Mouse (Mus musculus) hindbrain, postnatal 0 days (tissue): ENCODE results near the gene Eci1. TPM values are rescaled to one million over a fixed set of nuclear protein-coding genes. Genes with fewer than 3 reads are reported as not detected.

Experiments used
- ATAC-seq: fragments of 200-750 bp; cut with Nextera tagmentation; 2 replicates; pipeline ENCODE4 v1.8.0; 2017; ENCODE audit warnings: mild to moderate bottlenecking, moderate TSS enrichment, moderate library complexity
- DNase-seq: peaks from one replicate; pipeline ENCODE4 v3.0.0-alpha.2; 2015; ENCODE audit warnings: low spot score
- H3K27ac ChIP-seq: fragments of 300-500 bp; sonication (generic); 2 replicates; pipeline ENCODE4 v1.5.1; 2014; ENCODE audit warnings: mild to moderate bottlenecking
- H3K27me3 ChIP-seq: fragments of 300-500 bp; sonication (generic); 2 replicates; pipeline ENCODE4 v1.6.1; 2014; ENCODE audit warnings: low read length, mixed read lengths; ENCODE audit not compliant: insufficient read depth
- H3K36me3 ChIP-seq: fragments of 300-500 bp; sonication (generic); 2 replicates; pipeline ENCODE4 v1.6.1; 2014; ENCODE audit warnings: low read length, mixed read lengths; ENCODE audit not compliant: insufficient read depth
- H3K4me1 ChIP-seq: fragments of 300-500 bp; sonication (generic); 2 replicates; pipeline ENCODE4 v1.6.1; 2014; ENCODE audit warnings: antibody characterized with exemption, low read length, mixed read lengths; ENCODE audit not compliant: insufficient read depth
- H3K4me2 ChIP-seq: fragments of 300-500 bp; sonication (generic); 2 replicates; pipeline ENCODE4 v1.6.1; 2014; ENCODE audit warnings: low read depth, mild to moderate bottlenecking, low read length, moderate library complexity, mixed read lengths
- H3K4me3 ChIP-seq: fragments of 300-500 bp; sonication (generic); 2 replicates; pipeline ENCODE4 v1.5.1; 2014; ENCODE audit warnings: low read length
- H3K9ac ChIP-seq: fragments of 300-500 bp; sonication (generic); replicated peaks from 2 replicates; pipeline ENCODE4 v1.6.1; 2014; ENCODE audit warnings: mild to moderate bottlenecking, low read length, moderate library complexity, mixed read lengths
- H3K9me3 ChIP-seq: fragments of 300-500 bp; sonication (generic); 2 replicates; pipeline ENCODE4 v1.6.1; 2016; ENCODE audit warnings: low read length, mixed read lengths
- CTCF ChIP-seq: IDR thresholded peaks from 2 replicates; pipeline ENCODE4 v1.5.1; 2016; ENCODE audit warnings: antibody characterized with exemption, control low read depth, low read depth
- WGBS: fragments of 180-500 bp; shearing (Covaris S2); extraction: QIAGEN DNeasy Blood & Tissue Kit; methylation state at CpG from one replicate; pipeline ENCODE4 v1.1.7; 2014; 5-methylcytosine and 5-hydroxymethylcytosine counted together
- polyA plus RNA-seq: library from polyadenylated mRNA; unstranded; fragments of >200 nt; fragmentation: Nextera tagmentation; extraction: Ambion mirVana; gene quantifications from 2 replicates; pipeline ENCODE4 v1.2.1, GENCODE M21; 2015
- total RNA-seq: library from RNA; depleted of rRNA; stranded (reverse); fragments of >200 nt; gene quantifications from 2 replicates; pipeline ENCODE4 v1.2.3, GENCODE M21; 2014; rRNA removed

Gene Eci1
- 45.2 and 47.9 TPM in 2 replicates for total RNA-seq
- 56.8 and 60.6 TPM in 2 replicates for polyA plus RNA-seq

DNA sequence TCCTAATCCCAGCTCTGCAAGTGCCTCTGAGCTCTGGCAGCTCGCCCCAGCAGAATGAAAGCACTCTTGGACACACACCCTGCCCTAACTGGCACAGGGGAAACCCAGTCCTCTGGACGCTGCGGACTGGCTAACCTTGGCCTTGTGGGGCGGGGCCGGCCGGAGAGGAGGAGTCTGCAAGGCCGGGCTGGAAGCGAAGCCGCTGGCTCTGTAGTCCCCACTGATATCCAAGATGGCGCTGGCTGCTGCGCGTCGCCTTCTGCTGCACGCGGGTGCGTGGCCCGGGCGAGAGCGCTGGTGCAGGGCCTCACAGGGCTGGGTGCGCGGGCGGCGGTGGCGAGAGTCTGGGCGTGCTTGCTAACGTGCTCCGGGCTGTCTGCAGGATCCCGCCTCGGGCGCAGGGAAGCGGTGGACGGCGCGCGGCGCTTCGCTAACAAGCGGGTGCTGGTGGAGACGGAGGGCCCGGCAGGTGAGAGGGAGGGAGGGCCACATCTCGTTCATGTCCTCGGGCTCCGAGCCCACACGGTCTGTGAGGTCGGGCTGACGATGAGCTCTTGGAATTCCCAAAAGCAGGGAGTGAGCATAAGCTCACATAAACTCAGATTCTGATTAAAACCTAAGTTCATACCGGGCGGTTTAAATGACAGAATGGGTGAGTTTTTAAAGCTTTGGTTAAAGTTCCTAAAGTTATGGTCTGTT lies at the start of gene Eci1:
Gene Eci1, plus strand, starts transcription at position 171 of the 699 bp plus-strand sequence.
- no peaks in the 10 kb centered on the region for H3K4me1 ChIP-seq
- peaks cover 25% of the 10 kb centered on the region for H3K36me3 ChIP-seq
- under 1% methylated on average over 48 of the region's 48 CpGs for WGBS
- peak within 1 kb of the TSS; percentile 71 for H3K4me2 ChIP-seq
- no peaks in the 10 kb centered on the region for H3K27me3 ChIP-seq
- ATAC-seq (peak; percentile 99), DNase-seq (peak; percentile 94)
- H3K4me3 ChIP-seq: peak within 1 kb of the TSS; percentile 71
- peak within 1 kb of the TSS; percentile 96 for H3K27ac ChIP-seq
- H3K9ac ChIP-seq: peak within 1 kb of the TSS; percentile 80
- no peak for TF ChIP-seq CTCF
- H3K9me3 ChIP-seq: no peaks in the 10 kb centered on the region

DNA sequence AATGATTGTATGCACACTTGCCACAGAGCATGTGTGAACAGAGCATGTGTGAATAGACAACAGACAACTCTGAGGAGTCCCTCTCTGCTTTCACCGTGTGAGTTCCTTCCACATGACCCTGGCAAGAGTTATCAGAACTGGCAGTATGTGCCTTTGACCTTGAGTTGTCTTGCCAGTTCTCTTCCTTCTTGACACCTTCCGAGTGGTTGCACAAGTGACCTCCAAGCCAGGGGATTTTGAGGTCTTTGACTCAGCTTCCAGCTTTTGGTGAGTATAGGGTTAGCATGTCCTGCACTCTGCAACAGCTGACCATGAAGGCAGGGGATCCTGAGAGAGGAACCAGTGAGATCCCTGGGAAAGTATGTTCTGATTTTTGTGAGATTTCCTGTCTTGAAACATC lies 47.9 kb upstream of the Eci1 start:
- Histone ChIP-seq H3K4me2 (no peak overlapping the region), H3K9ac (no peak overlapping the region), H3K27ac (no peak overlapping the region), H3K27me3 (no peaks in the 10 kb centered on the region), H3K4me3 (no peak overlapping the region), H3K9me3 (no peaks in the 10 kb centered on the region), H3K4me1 (no peaks in the 10 kb centered on the region), H3K36me3 (peaks cover 49% of the 10 kb centered on the region)
- WGBS: 93% methylated on average over 2 of the region's 2 CpGs
- ATAC-seq (no peak), DNase-seq (no peak)
- no peak for TF ChIP-seq CTCF

DNA sequence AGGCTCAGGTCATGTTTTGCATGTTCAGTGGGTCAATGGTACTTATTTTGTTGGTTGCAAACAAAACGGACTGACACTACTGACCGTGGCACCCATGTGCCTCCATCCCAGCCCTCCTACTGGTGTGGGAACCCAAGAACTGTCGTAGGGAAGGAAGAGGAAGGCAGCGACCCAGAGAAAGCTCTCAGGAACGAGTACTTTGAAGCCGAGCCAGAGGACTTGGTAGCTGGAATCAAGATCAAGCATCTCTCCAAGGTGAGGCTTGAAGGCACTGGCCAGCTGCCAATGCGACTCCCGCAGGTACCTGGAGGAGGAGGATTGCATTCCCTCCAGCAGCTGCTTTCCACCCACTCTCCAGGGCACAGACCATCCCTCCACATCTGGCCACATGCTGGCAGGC lies 42.7 kb upstream of the Eci1 start:
- WGBS: 76% methylated on average over 8 of the region's 8 CpGs
- H3K27ac ChIP-seq: no peak overlapping the region
- no peaks in the 10 kb centered on the region for H3K27me3 ChIP-seq
- H3K9me3 ChIP-seq: no peaks in the 10 kb centered on the region
- no peaks in the 10 kb centered on the region for H3K4me1 ChIP-seq
- H3K4me2 ChIP-seq: no peak overlapping the region
- no peak for TF ChIP-seq CTCF
- H3K4me3 ChIP-seq: no peak overlapping the region
- DNase-seq: no peak
- peaks cover 64% of the 10 kb centered on the region for H3K36me3 ChIP-seq
- ATAC-seq: no peak
- no peak overlapping the region for H3K9ac ChIP-seq

DNA sequence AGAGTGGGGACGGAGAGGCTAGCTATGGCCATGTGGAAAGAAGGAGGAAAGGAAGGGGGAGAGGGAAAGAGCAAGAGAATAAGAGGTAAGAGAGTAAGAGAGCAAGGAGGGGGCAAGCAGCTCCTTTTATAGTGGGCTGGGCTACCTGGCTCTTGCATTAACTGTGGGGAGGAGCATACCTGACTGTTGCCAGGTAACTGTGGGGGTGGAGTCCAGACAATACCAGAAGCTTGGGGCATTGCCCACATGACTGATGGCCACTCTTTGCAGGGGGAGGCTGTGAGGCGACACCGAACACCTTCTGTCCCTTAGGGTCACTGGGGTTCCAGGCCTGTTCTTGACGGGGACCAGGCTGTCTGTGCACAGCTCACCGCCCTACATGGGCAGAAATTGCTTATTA lies 37.7 kb upstream of the Eci1 start:
- DNase-seq (no peak), ATAC-seq (no peak)
- H3K27ac ChIP-seq: no peak overlapping the region
- no peaks in the 10 kb centered on the region for H3K4me1 ChIP-seq
- TF ChIP-seq CTCF: no peak
- 92% methylated on average over 5 of the region's 5 CpGs for WGBS
- no peak overlapping the region for H3K9ac ChIP-seq
- H3K9me3 ChIP-seq: no peaks in the 10 kb centered on the region
- no peaks in the 10 kb centered on the region for H3K27me3 ChIP-seq
- peaks cover 48% of the 10 kb centered on the region for H3K36me3 ChIP-seq
- no peak overlapping the region for H3K4me3 ChIP-seq
- H3K4me2 ChIP-seq: no peak overlapping the region

DNA sequence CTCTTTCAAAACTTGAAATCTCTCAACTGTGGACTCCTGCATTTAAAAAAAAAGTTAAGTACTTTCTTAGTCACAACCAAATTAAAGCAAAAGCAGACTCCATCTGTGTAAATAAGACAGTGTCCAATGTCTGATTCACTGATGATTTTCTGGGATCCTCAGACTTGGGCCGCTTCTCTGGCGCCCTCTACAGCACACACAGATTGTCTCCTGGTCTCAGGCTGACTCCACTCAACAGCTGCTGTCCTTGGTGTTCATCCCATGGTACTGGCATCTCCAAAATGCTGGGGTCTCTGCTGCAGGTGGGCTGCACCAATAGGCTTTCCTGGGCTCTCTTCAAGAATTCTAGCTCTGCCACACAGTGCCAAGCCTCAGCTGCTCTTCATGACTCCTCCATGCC lies 36.6 kb upstream of the Eci1 start:
- Histone ChIP-seq H3K9me3 (no peaks in the 10 kb centered on the region), H3K4me2 (no peak overlapping the region), H3K36me3 (peaks cover 40% of the 10 kb centered on the region), H3K4me1 (no peaks in the 10 kb centered on the region), H3K27me3 (no peaks in the 10 kb centered on the region), H3K27ac (no peak overlapping the region), H3K4me3 (no peak overlapping the region), H3K9ac (no peak overlapping the region)
- DNase-seq (peak; percentile 66), ATAC-seq (peak; percentile 64; the same call in 1 of the 2 replicates)
- peak; percentile 79 for TF ChIP-seq CTCF
- 7% methylated on average over 2 of the region's 2 CpGs for WGBS

DNA sequence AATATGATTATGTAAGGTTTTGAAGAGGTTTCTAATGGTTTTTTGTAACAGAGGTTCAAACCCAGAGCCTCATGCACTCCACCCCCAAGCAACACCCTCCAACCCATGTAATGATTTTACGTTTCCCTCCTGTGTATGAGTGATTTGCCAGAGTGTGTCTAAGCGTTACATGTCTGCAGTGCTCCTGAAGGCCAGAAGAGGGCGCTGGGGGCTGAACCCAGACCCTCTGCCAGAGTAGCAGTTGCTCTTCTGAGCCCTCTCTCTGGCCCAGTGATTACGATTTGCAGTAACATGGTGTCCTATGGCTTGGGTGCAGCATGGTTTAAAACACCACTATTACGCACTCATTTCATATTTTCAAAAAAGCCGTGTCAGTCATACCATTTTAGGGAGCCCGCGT lies 35.3 kb upstream of the Eci1 start:
- H3K4me2 ChIP-seq: no peak overlapping the region
- no peak overlapping the region for H3K9ac ChIP-seq
- ATAC-seq (no peak), DNase-seq (peak; percentile 25)
- H3K9me3 ChIP-seq: no peaks in the 10 kb centered on the region
- H3K36me3 ChIP-seq: peaks cover 31% of the 10 kb centered on the region
- no peak overlapping the region for H3K27ac ChIP-seq
- 68% methylated on average over 8 of the region's 8 CpGs for WGBS
- TF ChIP-seq CTCF: peak; percentile 64
- H3K27me3 ChIP-seq: no peaks in the 10 kb centered on the region
- no peak overlapping the region for H3K4me3 ChIP-seq
- no peaks in the 10 kb centered on the region for H3K4me1 ChIP-seq

DNA sequence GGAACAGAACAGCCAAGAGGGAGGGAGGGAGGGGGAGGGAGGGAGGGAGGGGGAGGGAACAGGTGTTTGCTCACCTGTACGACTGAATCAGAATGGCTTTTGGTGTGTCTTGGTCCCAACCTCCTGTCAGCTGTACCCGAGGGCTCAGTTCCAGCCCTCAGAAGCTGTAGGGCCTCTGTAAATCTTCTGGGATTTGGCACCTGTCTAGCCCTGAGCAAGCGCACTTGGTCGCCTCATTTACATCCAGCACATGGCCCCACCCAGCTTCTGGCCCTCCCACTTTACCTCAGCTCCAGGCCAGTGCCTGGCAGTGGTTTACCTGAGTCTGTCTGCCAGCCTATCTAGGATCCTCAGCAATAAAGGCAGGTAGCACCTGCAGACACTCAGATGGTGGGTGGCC lies 32.9 kb upstream of the Eci1 start:
- TF ChIP-seq CTCF: no peak
- no peak overlapping the region for H3K4me2 ChIP-seq
- H3K9ac ChIP-seq: no peak overlapping the region
- H3K9me3 ChIP-seq: no peaks in the 10 kb centered on the region
- H3K4me3 ChIP-seq: no peak overlapping the region
- ATAC-seq (no peak), DNase-seq (no peak)
- H3K36me3 ChIP-seq: peaks cover 31% of the 10 kb centered on the region
- no peaks in the 10 kb centered on the region for H3K27me3 ChIP-seq
- WGBS: 36% methylated on average over 4 of the region's 4 CpGs
- H3K27ac ChIP-seq: no peak overlapping the region
- no peaks in the 10 kb centered on the region for H3K4me1 ChIP-seq
